Mouse (Mus musculus): Measurements from ENCODE around the gene Stxbp5l. TPM values are rescaled to one million over a fixed set of nuclear protein-coding genes. Genes with fewer than 3 reads are reported as not detected.
"Not testable (repeated sequence)": the region's sequence is repeated elsewhere in the genome, so short reads cannot be mapped to it uniquely, and the experiment has no call there.

Gene Stxbp5l
- 4.9 and 5.0 TPM in 2 replicates for total RNA-seq (2021)
- long read RNA-seq = 0 reads

DNA sequence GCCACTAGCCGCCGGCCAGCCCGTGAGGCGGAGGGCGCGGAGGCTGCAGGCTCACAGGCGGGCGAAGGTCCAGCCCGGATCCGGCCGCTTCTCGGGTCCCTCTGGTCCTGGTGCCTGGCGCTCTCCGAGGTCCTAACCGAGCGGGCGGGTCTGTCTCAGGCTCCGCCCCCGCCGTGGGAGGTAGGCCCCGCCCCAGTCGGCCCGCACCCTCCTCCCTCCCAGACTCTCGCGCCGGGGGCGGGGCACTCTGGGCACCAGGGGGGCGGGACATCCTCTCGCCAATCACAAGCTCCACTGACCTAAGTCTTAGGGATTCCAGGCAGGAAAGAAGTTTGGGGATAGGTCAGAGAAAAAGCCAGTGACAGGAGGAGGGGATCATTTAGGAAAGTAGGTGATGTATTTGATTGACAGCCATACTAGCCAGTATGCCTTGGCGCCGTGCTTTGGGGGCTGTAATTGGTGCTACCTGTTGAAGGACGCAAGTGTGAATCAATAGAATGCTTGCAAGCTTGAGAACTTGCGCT is at the start of gene Stxbp5l:
Stxbp5l (minus strand) TSS at position 142 of the 524 bp plus-strand sequence.
- DNase-seq = peak; percentile 96

DNA sequence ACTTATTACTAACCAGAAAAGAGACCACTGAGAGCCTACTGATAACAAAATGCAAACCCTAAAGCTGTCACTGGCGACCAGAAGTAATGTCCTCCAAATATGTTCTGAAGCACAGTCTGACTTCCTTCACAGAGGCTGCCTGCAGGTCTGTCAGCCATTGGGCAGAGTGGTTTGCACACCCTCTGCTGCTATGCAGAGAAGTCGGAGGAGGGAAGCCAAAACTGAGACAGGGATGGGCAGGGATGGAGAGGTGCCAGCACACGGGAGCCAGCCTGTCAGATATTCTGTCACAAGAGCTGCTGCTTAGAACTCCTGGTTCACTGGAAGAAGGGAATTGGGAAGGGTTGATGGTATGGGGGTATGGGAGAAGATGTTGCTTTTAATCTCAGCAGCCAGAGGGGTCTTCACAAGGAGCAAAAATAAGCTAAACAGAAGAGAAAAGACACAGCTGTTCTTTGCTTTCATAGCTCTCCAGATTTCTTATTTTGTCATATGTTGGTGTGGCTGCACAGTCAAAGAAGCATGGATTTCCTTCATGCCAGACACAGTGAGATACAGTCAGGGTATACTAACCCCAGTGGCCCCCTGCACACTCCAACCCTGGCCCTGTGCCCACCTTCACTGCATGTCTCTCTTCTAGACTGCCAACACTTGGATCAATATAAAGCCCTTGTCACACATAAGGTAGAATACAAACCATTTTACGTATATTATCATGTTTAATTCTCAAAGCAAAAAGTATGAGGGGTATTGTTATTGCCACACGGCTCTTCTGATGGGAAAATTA is 48.8 kb upstream of the Stxbp5l start:
- DNase-seq = no peak

- no peak for DNase-seq
Measured at GRCm38 (mm10) chr16:37425434-37425833, 40.7 kb upstream of the Stxbp5l start.

DNA sequence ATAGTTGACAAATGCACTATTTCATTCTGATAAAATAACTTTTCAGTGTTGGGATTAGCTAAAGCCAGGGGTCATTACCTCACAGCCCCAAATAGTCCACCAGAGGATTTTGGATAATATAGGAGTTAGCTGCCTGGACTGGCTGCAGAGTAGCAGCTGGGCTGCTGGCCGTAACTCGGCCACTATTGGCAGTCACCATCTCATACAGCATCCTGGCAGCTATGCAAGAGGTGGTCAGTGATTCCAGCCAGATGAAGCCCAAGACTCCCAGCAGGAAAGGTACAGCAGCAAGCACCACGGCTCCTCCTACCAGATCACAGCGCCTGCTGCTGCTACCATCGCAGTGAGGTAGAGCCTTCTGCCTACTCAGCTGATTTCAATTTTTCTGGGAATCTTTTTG is 38.1 kb upstream of the Stxbp5l start:
- no peak for DNase-seq

GRCm38 (mm10) chr16:37421851-37422250 is 37.1 kb upstream of the Stxbp5l start:
- no peak for DNase-seq

DNA sequence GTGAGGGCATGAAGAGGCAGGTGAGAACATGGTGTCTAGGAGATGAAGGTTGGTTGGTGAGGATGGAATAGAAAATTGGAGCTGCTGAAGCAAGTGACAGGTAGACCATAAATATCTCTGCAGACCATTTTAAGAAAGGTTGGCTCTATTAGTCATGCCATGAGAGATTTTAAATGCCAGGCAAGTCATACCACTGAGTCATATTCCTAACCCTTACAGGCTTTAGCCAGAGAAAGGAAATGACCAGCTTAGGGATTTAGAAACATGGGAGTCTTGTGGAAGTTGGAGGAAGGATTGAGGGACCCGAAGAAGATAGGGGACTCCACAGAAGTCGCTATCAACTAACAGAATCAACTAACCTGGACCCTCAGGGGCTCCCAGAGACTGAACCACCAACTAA is 35.8 kb upstream of the Stxbp5l start:
- no peak for DNase-seq

DNA sequence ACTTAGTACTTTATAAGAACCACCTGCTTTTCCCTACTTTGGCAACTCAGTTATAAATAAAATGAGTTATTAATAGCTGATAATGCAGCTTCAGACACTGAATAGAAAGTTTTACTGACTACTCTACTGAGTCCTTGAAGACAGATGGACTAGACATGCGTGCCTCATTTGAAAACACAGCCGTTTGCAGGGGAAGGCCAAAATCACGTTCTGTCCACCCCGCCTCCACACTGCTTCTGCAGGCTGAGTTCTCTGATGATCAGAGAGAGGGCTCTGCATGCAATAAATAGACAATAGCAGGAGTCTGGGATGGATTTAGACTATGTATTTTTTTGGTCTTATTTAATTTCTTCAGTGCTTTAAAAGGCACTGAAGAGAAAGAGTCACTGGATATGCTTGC is 20.8 kb upstream of the Stxbp5l start:
- DNase-seq = no peak

DNA sequence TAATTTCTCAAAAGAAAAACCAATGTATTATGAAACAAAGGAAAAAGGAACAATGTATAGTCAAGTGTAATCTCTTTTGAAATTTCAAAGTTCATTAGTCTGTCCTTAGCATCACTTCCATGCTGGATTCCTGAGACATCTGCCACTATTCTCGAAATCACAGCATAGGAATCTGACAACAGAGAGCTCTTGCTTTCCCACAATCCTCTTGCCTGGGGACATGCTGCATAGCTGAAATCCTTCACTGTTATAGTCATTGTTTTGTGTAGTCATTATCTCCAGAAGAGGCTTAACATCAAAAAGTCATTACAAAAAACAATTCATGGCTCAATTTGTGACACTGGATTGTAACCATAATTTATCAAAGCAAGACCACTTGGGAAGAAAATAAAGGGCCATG is 20.2 kb upstream of the Stxbp5l start:
- DNase-seq = no peak

DNA sequence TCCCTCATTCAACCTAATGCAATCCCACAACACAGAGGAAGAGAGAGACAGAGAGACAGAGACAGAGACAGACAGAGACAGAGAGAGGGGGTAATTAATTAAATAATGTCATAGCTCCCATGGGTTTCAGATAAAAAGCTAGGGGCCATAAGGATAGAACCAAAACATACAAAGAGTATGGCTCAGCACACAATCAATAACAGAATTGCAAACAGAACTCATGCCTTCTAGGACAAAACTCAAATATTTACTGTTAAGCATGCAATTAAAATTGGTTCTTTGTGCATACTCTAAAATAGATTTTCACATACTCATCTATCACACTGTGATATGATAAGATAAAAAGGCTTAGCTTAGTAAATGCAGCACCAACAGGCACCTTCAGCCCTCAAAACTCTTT is 5.2 kb upstream of the Stxbp5l start:
- DNase-seq = no peak

- DNase-seq = no peak
Measured at GRCm38 (mm10) chr16:37389201-37389905, 4.6 kb upstream of the Stxbp5l start.

DNA sequence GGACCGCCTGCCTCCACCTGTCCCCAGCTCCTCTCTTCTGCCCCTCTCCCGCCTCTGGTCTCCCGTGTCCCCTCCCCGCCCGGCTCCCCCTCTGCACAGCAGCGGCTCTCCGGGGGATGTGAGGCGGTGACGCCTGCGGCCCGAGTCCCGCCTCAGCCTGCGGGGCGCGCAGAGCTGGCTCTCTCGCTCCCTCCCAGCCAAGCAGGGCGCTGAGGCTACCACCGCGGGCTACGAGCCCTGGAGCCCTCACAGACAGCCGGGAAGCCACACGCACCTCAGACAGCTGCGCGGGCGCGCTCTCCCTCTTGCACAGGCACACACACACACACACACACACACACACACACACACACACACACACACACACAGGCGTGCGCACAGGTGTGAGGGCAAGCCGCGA is 393 bp downstream of the Stxbp5l start:
- DNase-seq = peak; percentile 39

- DNase-seq = no peak
Measured at GRCm38 (mm10) chr16:37383426-37383825, 1.3 kb downstream of the Stxbp5l start.

DNA sequence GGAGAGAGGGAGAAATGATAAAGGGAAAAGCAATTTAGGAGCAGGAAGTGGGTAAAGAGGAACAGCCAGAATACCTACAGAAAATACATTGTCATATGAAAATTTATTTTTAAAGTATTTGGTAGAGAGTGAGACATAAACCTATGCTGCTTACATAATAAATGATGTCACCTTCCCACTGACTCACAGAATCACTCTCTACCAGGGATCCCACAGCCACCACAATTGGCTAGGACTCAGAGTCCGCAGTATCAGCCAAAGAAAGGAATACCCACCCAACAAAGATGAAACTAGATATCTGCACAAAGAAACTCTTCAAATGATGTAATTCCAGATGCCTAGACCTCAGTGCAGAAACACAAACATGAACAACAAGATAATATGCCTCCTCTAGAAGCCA is 12.0 kb downstream of the Stxbp5l start:
- DNase-seq = no peak

- no peak for DNase-seq
Measured at GRCm38 (mm10) chr16:37367426-37367825, 17.3 kb downstream of the Stxbp5l start.

DNA sequence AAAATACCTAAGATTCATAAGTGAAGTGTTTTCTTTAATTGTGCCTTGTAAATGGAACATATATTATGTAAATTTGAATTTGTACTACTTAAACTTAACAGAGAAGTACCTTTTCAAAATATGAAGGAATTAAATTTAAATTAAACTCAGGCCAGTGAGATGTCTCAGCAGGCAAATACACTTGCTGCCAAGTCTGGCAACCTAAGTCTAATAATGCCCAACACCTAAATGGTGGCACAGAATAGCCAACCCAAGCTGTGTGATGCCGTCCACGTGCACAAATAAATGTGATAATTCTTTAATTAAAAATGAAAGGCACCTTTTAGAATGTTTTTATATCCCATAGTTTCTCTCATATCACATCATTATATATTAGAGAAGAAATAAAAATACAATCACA is 20.8 kb downstream of the Stxbp5l start:
- no peak for DNase-seq

DNA sequence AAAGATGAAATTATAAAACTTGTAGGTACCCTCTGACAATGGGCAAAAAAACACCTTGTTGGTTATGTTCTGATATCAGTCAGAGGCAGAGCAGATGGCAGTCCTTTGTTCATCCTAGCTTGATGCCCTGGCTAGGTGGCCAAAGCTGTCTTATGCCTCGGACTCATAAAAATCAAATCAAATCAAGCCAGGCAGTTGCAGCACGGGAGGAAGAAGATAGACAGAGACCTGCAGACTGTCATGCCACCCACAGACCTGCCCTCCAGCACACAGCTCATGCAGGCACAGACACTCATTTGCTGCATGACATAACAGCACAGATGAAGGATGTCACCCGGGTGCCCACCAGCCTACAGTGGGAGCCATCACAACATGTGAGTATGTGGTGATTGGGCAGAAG is 29.1 kb downstream of the Stxbp5l start:
- DNase-seq = no peak

DNA sequence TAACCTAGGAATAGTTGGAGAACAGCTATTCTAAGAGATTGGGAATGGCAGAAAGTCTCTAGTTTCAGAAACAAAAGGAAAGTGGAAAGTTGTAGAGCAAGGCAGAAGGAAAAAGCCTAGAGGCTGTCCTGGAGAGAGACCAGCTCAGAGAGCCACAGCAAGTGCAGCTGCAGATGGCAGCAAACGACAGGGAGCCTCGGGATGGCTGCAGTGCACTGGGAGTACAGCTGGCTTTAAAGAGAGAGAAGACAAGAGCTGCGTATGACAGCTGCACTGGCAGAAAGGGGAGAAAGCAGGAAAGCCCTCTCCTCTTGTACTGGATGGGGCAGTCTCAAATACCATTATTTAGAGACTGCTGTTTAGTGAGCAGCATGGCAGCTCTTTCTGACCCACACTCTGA is 37.7 kb downstream of the Stxbp5l start:
- peak; percentile 48 for DNase-seq

GRCm38 (mm10) chr16:37344960-37345359 is 39.8 kb downstream of the Stxbp5l start:
- DNase-seq = no peak

DNA sequence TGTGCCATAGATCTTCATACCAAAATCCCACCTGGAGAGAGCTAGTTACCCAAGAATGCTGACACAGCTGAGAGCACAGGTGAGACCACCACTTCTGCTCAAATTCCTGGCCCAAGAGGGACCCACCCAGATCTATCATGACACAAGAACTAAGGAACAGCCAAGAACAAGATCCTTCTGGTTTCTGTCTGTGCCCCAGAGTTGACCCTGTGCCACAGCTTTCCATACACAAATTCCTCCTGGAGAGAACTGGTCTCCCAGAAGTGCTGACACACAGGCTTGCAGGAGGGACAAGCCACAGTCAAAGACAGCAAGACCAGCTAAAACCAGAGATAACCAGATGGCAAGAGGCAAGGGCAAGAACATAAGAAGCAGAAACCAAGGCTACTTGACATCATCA is 43.3 kb downstream of the Stxbp5l start:
- DNase-seq = not testable (repeated sequence)

DNA sequence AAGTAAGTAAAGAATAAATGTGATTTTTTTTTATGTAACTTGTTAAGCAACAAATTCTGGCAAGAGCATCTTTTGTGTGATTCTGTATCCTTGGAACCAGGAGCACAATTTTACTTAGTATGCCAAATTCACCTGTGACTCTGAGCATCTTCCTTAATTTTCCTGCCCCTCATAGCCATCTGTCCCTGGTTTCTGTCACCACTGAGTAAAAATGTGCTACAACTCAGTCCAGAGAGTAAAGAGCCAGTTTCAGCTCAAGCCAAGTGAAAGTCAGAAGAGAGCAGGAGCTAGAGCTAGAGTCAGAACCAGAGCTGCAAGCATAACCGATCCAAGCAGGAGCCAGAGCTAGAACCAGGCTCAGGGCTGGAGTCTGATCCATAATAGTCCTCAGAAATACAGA is 46.6 kb downstream of the Stxbp5l start:
- DNase-seq = no peak

DNA sequence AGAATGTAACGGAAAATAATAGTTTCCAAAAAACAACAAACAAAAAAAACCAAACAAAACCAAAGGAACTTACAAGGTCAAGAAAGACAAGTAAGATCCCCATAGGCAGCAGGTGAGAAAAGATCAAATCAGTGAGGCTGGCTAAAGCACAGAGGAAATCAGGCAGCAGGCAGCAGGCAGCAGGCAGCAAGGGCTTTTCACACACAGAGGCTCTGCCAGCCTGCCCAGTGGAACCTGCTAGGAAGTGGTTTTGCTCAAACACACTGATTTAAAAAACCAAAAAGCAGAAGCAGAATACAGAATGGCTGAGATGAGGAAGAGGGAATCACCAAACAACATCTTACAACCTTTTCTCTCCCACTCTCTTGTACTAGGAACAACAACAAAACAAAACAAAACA is 47.2 kb downstream of the Stxbp5l start:
- no peak for DNase-seq

DNA sequence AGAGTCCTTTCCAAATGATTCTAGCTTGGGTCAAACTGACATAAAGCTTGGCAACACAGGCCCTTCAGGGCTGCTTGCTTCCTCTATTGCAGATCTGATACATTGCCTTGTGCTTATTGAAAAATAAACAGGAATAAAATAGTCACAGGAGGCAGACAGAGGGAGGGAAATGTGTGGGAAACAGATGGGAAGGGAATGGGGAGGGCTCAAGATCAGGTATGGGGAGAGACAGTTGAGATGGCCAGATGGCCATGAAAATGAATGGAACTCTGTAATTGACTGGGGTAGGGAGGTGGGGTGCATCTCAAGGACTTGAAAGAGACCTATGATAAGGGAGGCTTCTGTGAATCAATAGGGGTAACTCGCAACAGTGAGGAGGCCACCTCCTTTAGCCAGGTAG is 80.3 kb downstream of the Stxbp5l start:
- no peak for DNase-seq

DNA sequence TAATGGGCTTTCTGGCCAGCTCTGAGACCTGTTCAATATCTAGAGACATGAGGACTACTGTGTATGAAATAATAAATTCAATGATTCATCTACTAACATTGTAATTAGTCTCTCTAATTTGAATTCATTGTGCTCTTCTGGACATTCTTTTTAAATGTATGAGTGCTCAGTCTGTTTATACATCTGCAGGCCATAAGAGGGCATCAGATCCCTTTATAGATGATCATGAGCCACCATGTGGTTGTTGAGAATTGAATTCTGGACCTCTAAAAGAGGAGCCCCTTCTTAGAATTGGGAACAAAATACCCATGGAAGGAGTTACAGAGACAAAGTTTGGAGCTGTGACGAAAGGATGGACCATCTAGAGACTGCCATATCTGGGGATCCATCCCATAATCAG is 92.2 kb downstream of the Stxbp5l start:
- no peak for DNase-seq

- no peak for DNase-seq
Measured at GRCm38 (mm10) chr16:37280206-37280605, 104.6 kb downstream of the Stxbp5l start.

Data from adrenal gland, postnatal 25 days (tissue).